Mouse (Mus musculus): Measurements from ENCODE around the gene Kat2b.
"Not testable (repeated sequence)": the region's sequence is repeated elsewhere in the genome, so short reads cannot be mapped to it uniquely, and the experiment has no call there.

The Kat2b gene

DNA sequence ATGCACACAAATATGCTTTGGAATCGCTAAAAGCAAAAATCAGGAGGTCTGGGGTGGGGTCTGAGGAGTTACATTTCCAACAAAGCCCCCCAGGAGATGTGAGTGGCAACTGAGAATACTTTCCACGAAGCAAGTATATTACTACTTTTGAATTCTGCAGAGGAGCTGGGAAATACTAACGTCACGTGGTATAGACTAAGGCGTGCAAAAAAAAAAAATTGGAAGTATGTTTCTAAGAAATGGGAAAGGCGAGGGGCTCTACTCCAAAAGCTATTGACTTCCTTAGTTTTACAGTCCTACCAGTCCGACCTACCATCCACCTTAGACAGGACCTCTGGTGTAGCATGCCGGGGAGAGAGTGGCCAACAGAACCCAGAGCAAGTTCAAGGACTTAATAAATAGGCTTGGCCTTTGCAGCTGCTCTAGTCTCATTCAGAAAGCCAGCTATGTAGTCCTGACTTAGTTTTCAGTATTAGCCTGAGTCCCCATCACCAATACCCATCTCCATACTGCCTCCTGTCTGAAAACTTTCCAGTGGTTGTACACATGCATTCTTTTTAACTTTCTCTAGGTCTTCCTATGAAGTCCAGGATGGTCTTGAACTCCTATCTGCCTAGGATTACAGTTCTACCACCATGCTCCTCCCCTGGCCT is 2.2 kb downstream of the Kat2b start:
- no peak for ATAC-seq (ENCODE audit: insufficient number of reproducible peaks, low FRiP score, low TSS enrichment)

DNA sequence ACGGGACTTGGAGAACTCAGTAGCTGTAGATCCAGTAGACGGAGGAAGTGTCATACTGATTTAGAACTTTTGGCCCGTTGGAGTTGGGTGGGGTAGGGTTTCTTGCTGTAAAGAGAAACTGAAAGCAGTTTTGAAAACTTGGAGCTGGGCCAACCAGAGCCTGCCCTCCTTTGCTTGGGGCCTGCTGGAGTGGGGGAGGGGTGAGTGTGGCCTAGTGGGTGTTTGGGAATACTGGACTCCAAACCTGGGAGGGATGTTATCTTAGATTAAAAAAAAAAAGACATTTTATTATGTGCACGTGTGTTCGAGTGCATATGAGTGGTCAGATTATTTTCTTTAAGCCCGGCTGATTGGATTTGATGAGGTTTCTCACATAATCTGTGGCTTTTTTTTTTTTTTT is 3.2 kb downstream of the Kat2b start:
- ATAC-seq (ENCODE audit: insufficient number of reproducible peaks, low FRiP score, low TSS enrichment): no peak

DNA sequence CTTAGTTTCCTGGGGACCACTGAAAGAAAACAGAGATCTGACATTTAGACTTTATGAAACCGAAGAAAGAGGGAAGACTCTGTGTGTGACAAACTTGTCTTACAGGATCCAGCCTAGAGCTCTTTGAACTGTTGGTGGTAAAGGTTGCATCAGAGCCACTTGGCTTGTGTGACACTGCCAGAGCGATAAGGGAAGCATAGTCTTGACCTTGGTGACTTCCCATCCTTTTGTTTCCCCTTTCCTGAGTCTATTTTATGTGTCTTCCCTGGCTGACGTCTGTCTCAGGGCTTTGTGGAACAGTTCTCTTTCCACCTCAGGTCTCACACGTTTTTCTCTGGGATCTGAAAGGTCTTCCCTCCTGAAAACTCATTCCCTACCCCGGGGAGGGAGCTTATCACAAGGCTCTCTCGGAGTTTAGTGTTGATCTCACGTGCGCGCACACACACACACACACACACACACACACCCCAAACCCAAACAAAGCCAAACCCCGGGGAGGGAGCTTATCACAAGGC is 3.8 kb downstream of the Kat2b start:
- ATAC-seq (ENCODE audit: insufficient number of reproducible peaks, low FRiP score, low TSS enrichment): no peak

DNA sequence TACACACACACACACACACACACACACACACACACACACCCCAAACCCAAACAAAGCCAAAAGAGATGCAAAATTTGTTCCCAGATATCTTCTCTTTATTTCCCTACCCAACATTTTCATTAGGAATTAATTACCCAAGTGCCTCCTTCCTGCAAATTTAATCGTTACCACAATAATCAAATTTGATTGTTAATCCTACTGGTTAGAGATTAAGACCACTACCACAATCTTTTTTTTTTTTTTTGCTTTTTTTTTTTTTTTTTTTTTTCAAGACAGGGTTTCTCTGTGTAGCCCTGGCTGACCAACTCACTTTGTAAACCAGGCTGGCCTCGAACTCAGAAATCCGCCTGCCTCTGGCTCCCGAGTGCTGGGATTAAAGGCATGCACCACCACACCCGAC is 4.3 kb downstream of the Kat2b start:
- not testable (repeated sequence) for ATAC-seq (ENCODE audit: insufficient number of reproducible peaks, low FRiP score, low TSS enrichment)

DNA sequence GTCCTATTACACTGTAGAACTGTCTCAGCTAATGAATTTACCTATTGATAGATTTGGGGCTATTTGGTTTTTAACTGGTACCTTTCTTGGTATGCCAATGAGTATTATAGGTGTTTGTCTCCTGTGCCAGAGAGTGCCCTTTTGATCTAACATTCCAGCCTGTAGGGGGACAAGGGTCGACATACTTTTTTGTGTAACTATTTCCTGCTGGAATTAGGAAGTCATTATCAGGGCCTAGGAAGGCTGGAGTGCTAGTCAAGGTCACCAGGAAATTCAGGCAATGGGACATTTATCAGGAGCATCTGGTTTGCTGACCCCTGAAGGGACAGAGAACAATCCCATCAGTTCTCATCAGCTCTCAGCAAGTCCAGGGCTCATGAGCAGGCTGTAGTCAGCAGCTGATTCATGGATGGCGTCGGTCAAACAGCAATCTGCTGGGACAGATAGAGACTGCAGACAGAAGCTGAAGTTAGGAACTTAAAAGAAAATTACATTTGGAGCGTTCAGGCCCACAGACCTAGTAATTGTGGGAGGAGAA is 6.4 kb downstream of the Kat2b start:
- no peak for ATAC-seq (ENCODE audit: insufficient number of reproducible peaks, low FRiP score, low TSS enrichment)

DNA sequence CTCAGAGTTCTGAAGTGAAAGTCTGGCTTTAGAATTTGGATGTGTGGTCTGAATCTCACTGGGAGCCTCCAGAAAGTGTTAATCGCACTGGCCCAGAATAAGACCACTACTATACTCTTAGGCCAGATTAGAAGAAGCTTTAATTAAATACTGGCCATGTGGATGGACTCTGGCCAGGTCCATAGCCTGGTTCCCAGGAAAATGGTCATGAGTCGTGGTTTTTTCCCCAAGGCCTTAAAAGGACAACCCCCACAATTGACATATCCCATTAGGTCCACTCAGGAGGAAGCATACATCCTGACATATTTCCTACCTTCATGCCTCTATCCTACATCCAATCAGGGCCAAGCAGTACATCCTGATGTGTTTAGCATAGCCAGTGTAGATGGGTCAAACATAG is 10.5 kb downstream of the Kat2b start:
- no peak for ATAC-seq (ENCODE audit: insufficient number of reproducible peaks, low FRiP score, low TSS enrichment)

DNA sequence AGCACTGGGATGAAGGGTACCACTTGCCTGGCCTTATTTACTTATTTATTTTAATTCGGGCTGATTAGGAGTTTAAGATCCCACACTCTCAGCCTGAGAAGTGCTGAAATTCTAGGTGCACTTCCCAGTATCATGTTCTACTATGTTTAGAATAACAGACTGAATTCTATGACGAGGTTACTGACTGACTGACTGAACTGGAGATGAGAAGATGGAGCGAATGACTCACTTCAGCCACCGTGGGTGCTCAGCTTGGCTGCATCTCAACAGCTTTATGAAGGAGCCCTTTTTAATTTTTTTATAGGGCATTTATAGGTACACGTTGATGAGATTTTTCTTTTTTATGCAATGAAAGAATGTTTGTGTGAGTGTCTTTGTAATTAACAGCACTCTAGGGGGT is 11.1 kb downstream of the Kat2b start:
- no peak for ATAC-seq (ENCODE audit: insufficient number of reproducible peaks, low FRiP score, low TSS enrichment)

DNA sequence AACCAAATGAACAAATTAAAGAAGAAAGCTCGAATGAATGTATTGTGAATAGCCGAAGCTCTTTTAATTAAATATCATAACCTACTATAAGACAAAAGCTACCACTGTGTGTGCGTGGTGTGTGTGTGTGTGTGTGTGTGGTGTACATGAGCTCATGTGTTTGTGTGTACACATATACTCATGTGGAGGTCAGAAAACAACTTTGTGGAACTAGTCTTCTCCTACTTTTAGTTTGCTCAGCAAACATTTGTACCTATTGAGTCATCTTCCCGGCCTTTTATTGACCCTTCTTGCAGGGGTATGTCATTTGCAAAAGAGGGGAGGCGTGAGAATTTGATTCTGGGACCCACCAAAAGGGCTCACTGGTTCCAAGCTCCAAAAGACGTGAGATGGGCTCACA is 11.6 kb downstream of the Kat2b start:
- no peak for ATAC-seq (ENCODE audit: insufficient number of reproducible peaks, low FRiP score, low TSS enrichment)

DNA sequence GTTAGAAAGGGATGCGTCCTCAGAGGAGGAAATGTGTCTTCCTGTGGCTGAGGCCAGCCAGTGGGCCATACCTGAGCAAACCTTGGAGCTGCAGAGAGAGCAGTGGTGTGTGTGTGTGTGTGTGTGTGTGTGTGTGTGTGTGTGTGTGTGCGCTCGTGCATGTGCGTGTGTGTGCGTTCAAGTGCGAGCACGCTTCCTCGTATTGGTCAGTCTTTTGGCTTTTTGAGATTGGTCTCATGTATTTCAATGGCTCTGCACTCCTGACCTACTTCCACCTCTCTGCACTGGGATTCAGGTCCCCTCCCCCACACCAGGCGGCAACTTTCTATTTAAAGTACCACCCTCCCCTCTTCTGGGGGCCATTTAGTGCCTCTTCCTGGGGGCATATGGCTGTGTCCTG is 12.1 kb downstream of the Kat2b start:
- ATAC-seq (ENCODE audit: insufficient number of reproducible peaks, low FRiP score, low TSS enrichment): peak; percentile 87

DNA sequence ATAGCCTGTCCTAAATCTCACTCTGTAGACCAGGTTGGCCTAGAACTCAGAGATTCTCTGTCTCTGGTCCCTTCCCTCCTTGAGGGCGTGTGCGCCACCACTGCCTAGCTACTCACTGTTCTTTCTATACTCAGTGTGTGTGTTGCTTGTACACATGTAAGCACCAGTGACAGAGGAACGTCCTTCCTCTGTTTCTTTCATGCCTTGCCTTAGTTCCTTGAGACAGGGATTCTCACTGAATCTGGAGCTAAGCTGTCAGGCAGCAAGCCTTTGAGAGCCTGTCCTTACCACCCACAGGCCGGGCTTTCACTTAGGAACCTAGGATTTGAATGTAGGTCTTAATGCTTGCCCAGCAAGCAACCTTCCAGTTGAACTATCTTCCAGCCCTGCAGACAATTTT is 13.0 kb downstream of the Kat2b start:
- ATAC-seq (ENCODE audit: insufficient number of reproducible peaks, low FRiP score, low TSS enrichment): peak; percentile 9; the same call in 1 of the 2 replicates

DNA sequence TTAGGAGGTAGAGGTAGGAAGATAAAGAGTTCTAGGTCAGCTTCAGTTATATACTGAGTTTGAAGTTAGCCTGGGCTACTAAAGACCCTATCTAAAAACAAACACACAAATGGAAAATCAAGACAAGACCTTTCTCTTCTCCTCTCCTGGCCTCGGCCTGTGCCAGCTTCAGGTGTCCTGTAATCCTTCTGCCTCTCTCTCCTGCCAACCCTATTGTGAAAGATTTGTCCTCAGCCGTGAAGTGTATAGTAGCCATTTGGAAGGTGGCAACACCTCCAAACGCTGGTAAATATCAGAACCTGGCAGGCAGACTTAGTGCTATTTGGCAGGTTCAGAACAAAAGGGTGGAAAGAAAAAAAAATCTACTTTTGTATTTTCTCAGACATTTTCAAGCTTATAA is 13.6 kb downstream of the Kat2b start:
- ATAC-seq (ENCODE audit: insufficient number of reproducible peaks, low FRiP score, low TSS enrichment): no peak

DNA sequence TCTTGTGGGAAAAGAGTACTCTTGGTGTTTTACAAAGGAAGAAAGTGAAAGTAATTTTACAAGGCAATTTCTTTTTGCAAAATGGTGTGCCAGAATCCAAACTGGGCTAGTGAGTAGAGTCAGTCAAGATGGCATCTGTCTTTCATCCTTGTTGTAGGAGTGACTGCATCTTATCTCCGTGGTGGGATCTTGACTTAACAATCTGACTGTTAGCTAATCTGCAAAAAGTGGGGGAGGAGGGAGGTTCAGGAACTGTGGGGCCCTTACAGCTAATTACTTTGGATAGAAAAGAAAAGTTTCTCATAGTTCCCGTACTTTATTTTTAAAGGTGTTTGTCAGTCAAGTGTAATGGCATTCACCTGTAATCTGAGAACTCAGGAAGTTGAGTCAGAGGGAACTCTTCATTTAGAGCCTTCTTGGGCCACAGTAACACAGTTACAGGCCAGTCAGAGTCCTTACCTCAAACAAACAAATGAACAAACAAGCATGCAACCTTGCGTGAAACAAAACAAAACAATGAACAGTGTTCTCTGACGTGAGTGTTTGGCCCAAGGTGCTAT is 15.4 kb downstream of the Kat2b start:
- ATAC-seq (ENCODE audit: insufficient number of reproducible peaks, low FRiP score, low TSS enrichment): no peak

DNA sequence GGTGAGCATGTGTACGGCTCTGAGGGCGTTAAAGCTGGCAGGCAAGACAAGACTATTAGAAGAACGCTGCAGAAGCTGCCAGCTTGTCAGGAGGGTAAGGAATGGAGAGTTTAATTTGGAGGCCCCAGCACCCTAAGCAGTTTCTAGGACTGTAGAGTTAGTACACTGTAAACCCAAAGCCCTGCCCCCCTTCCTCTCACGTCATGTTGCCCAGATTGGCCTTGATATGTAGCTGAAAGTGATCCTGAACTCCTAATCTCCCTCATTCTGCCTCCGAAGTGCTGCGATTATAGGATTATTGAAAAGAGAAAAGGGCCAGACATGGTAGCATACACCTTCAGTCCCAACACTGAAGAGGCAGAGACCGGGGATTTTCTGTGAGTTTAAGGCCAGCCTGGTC is 16.1 kb downstream of the Kat2b start:
- ATAC-seq (ENCODE audit: insufficient number of reproducible peaks, low FRiP score, low TSS enrichment): no peak

DNA sequence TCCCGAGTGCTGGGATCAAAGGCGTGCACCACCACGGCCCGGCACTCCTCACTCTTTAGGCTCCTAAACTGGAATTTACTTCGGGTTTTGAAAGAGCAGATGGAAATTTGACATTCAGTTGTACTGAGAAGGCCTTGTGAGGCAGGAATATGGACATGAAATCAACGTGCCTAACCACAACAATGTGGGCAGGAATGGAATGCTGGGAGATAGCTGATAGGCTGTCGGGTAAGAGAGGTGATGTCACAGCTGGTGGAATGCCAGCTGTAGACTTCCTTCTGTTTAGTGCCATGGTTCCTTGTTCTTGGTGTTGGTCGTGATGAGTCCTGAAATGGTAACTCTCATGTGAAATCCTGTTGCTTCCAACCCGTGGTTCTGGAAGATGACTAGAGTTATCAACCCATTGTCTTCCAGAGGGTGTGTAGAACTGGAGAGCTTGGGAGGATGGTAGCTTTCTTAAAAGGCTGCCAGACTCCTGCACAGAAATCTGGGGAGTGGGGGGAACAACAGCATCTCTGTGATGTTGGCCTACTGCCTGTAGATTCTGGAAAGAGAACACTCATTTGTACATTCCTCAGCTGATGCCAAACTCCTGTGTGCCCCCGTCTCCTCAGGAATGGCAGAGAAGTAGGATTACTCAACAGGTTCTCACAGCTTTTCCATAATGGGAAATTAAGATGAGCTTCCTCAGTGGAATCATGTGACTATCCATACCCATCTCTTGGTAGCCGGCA is 17.4 kb downstream of the Kat2b start:
- no peak for ATAC-seq (ENCODE audit: insufficient number of reproducible peaks, low FRiP score, low TSS enrichment)

DNA sequence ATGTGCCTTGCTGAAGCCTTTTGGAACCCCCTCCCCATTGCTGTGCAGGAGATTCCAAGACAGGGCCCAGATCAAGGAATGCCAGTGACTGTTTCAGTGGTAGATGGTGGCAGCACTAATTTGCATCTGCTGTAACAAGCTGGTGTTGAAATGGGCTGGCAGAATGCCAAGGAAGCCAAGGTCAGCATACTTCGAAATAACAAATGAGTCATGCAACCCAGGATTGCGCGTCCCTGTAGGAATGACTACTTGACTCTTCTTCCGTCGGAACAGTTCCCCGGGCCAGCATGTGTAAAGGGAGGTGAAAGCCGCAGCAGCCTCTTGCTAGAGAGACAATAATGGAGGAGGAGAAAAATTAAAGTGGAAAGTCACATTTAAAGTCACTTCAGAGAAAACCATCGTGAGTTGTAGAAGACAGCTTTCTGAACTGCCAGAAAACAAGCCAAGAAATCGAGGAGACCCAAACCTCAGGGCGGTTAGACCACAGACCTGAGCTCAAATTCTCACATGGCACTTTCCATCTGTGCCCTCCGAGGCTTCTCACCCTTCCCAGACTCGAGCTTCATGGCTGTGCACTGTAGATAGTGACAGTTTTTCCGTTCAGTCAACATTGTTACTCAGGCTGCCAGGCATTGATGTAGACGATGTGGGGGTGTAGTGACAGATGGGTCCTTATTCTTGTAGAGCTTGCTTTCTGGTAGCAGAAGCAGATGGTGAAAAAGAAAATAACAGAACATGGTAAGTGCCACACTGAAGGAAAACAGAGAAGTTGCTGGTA is 20.6 kb downstream of the Kat2b start:
- peak; percentile 88 for ATAC-seq (ENCODE audit: insufficient number of reproducible peaks, low FRiP score, low TSS enrichment)

DNA sequence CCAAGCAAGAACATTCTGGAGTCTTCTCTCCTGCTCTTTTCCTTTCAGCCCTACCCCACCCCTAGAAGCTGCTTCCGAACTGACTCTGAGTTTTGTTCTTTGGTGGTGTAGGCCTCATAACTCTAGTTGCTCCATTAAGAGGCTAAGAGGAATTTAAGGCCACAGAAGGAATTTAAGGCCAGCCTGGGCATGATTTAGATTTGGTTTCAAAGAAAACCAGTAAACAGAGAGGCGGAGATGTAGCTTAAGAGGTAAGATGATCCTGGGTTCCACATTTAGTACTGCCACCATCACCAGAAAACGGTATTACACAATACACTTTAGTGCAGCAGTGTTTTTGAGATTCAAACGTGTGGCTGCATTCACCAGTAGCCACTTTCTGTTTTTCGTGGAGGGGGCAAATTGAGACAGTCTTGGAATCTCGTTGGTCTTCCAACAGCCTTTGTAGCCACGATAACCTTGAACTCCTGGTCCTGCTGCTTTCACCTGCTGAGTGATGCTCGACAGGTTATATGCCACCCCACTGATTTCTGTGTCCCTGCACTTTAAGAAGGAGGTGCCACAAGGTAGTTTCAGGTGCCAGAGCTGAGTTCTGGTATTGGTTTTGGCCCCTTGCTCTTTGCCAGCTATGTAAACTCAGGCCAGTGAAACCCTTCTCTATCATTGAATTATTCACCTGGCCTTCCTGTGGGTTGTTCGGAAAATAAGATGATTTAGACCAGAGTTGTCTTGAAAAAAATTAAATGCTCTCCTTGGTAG is 21.6 kb downstream of the Kat2b start:
- no peak for ATAC-seq (ENCODE audit: insufficient number of reproducible peaks, low FRiP score, low TSS enrichment)

DNA sequence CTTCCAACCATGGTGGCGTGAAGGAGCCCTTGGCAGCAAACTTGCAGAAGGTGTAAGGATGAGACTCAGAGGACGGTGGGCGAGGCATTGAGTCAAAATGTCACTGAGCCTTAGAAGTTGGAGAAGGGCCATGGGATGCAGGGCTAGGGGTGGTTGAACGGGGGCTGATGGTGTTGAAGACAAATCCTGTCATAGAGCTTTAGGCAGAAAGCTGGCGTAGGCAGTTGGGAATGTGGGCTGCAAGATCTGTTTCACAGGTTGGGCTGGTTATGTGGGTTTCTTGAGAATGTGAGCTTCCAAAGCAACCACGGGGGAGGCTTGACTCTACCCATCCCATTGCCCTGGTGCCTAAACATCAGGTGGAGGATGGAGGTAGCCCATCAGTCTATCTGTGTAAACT is 23.4 kb downstream of the Kat2b start:
- ATAC-seq (ENCODE audit: insufficient number of reproducible peaks, low FRiP score, low TSS enrichment): no peak

DNA sequence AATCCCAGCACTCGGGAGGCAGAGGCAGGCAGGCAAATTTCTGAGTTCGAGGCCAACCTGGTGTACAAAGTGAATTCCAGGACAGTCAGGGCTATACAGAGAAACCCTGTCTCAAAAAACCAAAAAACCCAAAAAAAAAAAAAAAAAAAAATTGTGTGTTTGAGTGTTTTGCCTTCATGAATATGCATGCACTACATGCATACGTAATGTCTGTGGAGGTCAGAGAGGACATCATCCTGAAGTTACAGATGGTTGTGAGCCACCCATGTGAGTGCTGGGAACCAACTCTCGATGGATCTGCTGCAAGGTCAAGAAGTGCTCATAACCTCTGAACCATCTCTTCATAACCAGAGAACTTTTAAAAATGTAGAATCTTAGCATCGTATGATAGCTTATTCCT is 25.2 kb downstream of the Kat2b start:
- ATAC-seq (ENCODE audit: insufficient number of reproducible peaks, low FRiP score, low TSS enrichment): no peak

DNA sequence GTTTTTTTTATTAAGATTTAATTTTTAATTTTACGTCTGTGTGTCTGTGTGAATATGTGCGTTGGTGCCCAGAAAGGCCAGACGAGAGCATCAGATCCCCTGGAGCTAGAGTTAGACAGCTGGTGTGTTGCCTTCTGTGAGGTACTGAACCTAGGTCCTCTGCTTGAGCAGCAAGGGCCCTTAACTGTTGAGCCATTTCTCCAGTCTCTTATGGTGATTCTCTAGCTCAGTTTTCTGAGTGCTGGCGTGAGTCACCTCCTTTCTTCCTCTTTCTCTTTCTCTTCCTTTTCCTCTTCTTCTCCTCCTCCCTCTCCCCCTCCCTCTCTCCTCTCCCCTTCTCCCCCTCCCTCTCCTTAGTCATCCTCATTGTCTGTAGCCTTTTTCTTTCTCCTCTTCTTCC is 27.9 kb downstream of the Kat2b start:
- ATAC-seq (ENCODE audit: insufficient number of reproducible peaks, low FRiP score, low TSS enrichment): no peak

DNA sequence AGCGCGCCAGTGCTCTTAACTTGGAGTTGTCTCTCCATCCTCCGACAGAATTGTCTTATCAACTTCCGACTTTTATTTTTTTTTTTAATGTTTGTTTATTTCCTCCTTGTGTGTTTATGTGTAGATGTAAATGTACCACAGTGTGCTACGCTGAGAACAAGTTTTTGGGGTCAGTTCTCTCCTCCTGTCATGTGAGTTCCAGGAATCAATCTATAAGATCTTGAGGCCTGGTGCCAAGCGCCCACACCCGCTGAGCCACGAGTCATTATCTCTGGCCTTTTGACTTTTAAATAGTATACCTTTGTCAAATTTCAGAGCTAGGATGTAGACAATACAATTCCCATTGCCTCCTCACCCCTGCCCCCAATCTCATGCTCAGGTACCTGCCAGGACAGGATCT is 28.9 kb downstream of the Kat2b start:
- ATAC-seq (ENCODE audit: insufficient number of reproducible peaks, low FRiP score, low TSS enrichment): no peak

All from cerebellum, adult (tissue).